Mouse (Mus musculus): ENCODE data around the gene Wdr20. TPM values are rescaled to one million over a fixed set of nuclear protein-coding genes. Genes with fewer than 3 reads are reported as not detected.
"Not testable (repeated sequence)": the region's sequence is repeated elsewhere in the genome, so short reads cannot be mapped to it uniquely, and the experiment has no call there.

Gene Wdr20
- polyA plus RNA-seq, 1 experiment, result 15.0 TPM

GRCm38 (mm10) chr12:110697457-110697856, 40.3 kb upstream of the Wdr20 start:
- Histone ChIP-seq H3K36me3 (ENCODE audit: control insufficient read depth, insufficient read depth, low read length) (peaks cover 7% of the 10 kb centered on the region), H3K4me3 (ENCODE audit: control insufficient read depth, low read depth, low read length) (no peak overlapping the region; the same call in 1 of the 2 replicates), H3K27me3 (ENCODE audit: control insufficient read depth, insufficient read depth, low read length) (no peaks in the 10 kb centered on the region), H3K27ac (ENCODE audit: control insufficient read depth, insufficient read depth, low read depth, low read length) (no peak overlapping the region; the same call in 1 of the 2 replicates), H3K4me1 (ENCODE audit: control insufficient read depth, insufficient read depth, low read length) (peaks cover 5% of the 10 kb centered on the region)
- no peak for TF ChIP-seq POLR2A (IDR thresholded peaks at IDR 0.05; ENCODE audit: control insufficient read depth, low read depth, low read length)
- TF ChIP-seq CTCF (IDR thresholded peaks at IDR 0.05; ENCODE audit: control insufficient read depth, insufficient read depth, insufficient replicate concordance, low read depth, low read length), result no peak

GRCm38 (mm10) chr12:110698080-110698479, 39.7 kb upstream of the Wdr20 start:
- no peak overlapping the region; the same call in 1 of the 2 replicates for H3K27ac ChIP-seq (ENCODE audit: control insufficient read depth, insufficient read depth, low read depth, low read length)
- peaks cover 5% of the 10 kb centered on the region for H3K4me1 ChIP-seq (ENCODE audit: control insufficient read depth, insufficient read depth, low read length)
- TF ChIP-seq POLR2A (IDR thresholded peaks at IDR 0.05; ENCODE audit: control insufficient read depth, low read depth, low read length) (no peak), CTCF (IDR thresholded peaks at IDR 0.05; ENCODE audit: control insufficient read depth, insufficient read depth, insufficient replicate concordance, low read depth, low read length) (no peak)
- peaks cover 4% of the 10 kb centered on the region for H3K36me3 ChIP-seq (ENCODE audit: control insufficient read depth, insufficient read depth, low read length)
- H3K4me3 ChIP-seq (ENCODE audit: control insufficient read depth, low read depth, low read length), result no peak overlapping the region
- H3K27me3 ChIP-seq (ENCODE audit: control insufficient read depth, insufficient read depth, low read length), result no peaks in the 10 kb centered on the region

- Histone ChIP-seq H3K27me3 (ENCODE audit: control insufficient read depth, insufficient read depth, low read length) (no peaks in the 10 kb centered on the region), H3K4me1 (ENCODE audit: control insufficient read depth, insufficient read depth, low read length) (peaks cover 5% of the 10 kb centered on the region), H3K27ac (ENCODE audit: control insufficient read depth, insufficient read depth, low read depth, low read length) (no peak overlapping the region), H3K4me3 (ENCODE audit: control insufficient read depth, low read depth, low read length) (no peak overlapping the region), H3K36me3 (ENCODE audit: control insufficient read depth, insufficient read depth, low read length) (peaks cover 4% of the 10 kb centered on the region)
- TF ChIP-seq CTCF (IDR thresholded peaks at IDR 0.05; ENCODE audit: control insufficient read depth, insufficient read depth, insufficient replicate concordance, low read depth, low read length) (no peak), POLR2A (IDR thresholded peaks at IDR 0.05; ENCODE audit: control insufficient read depth, low read depth, low read length) (no peak)
Observed at GRCm38 (mm10) chr12:110698523-110699170, 39.1 kb upstream of the Wdr20 start.

- Histone ChIP-seq H3K36me3 (ENCODE audit: control insufficient read depth, insufficient read depth, low read length) (peaks cover 4% of the 10 kb centered on the region), H3K27ac (ENCODE audit: control insufficient read depth, insufficient read depth, low read depth, low read length) (no peak overlapping the region), H3K27me3 (ENCODE audit: control insufficient read depth, insufficient read depth, low read length) (no peaks in the 10 kb centered on the region), H3K4me3 (ENCODE audit: control insufficient read depth, low read depth, low read length) (no peak overlapping the region), H3K4me1 (ENCODE audit: control insufficient read depth, insufficient read depth, low read length) (peaks cover 5% of the 10 kb centered on the region)
- no peak for TF ChIP-seq POLR2A (IDR thresholded peaks at IDR 0.05; ENCODE audit: control insufficient read depth, low read depth, low read length)
- TF ChIP-seq CTCF (IDR thresholded peaks at IDR 0.05; ENCODE audit: control insufficient read depth, insufficient read depth, insufficient replicate concordance, low read depth, low read length), result no peak
Observed at GRCm38 (mm10) chr12:110699171-110699547, 38.6 kb upstream of the Wdr20 start.

- no peak overlapping the region for H3K4me3 ChIP-seq (ENCODE audit: control insufficient read depth, low read depth, low read length)
- H3K27ac ChIP-seq (ENCODE audit: control insufficient read depth, insufficient read depth, low read depth, low read length), result no peak overlapping the region
- no peaks in the 10 kb centered on the region for H3K36me3 ChIP-seq (ENCODE audit: control insufficient read depth, insufficient read depth, low read length)
- TF ChIP-seq CTCF (IDR thresholded peaks at IDR 0.05; ENCODE audit: control insufficient read depth, insufficient read depth, insufficient replicate concordance, low read depth, low read length), result no peak
- TF ChIP-seq POLR2A (IDR thresholded peaks at IDR 0.05; ENCODE audit: control insufficient read depth, low read depth, low read length), result no peak
- H3K4me1 ChIP-seq (ENCODE audit: control insufficient read depth, insufficient read depth, low read length), result peaks cover 5% of the 10 kb centered on the region
- H3K27me3 ChIP-seq (ENCODE audit: control insufficient read depth, insufficient read depth, low read length), result no peaks in the 10 kb centered on the region
Observed at GRCm38 (mm10) chr12:110700730-110701129, 37.0 kb upstream of the Wdr20 start.

- not testable (repeated sequence) for H3K27ac ChIP-seq (ENCODE audit: control insufficient read depth, insufficient read depth, low read depth, low read length); H3K36me3 ChIP-seq (ENCODE audit: control insufficient read depth, insufficient read depth, low read length); H3K27me3 ChIP-seq (ENCODE audit: control insufficient read depth, insufficient read depth, low read length); H3K4me3 ChIP-seq (ENCODE audit: control insufficient read depth, low read depth, low read length); H3K4me1 ChIP-seq (ENCODE audit: control insufficient read depth, insufficient read depth, low read length)
Observed at GRCm38 (mm10) chr12:110701363-110701762, 36.4 kb upstream of the Wdr20 start.

- no peak within 1 kb of the TSS for H3K27ac ChIP-seq (ENCODE audit: control insufficient read depth, insufficient read depth, low read depth, low read length)
- H3K27me3 ChIP-seq (ENCODE audit: control insufficient read depth, insufficient read depth, low read length), result no peaks in the 10 kb centered on the region
- TF ChIP-seq POLR2A (IDR thresholded peaks at IDR 0.05; ENCODE audit: control insufficient read depth, low read depth, low read length) (no peak), CTCF (IDR thresholded peaks at IDR 0.05; ENCODE audit: control insufficient read depth, insufficient read depth, insufficient replicate concordance, low read depth, low read length) (no peak)
- no peak within 1 kb of the TSS for H3K4me3 ChIP-seq (ENCODE audit: control insufficient read depth, low read depth, low read length)
- peaks cover 5% of the 10 kb centered on the region for H3K4me1 ChIP-seq (ENCODE audit: control insufficient read depth, insufficient read depth, low read length)
- no peaks in the 10 kb centered on the region for H3K36me3 ChIP-seq (ENCODE audit: control insufficient read depth, insufficient read depth, low read length)
Observed at GRCm38 (mm10) chr12:110702556-110702955, 35.2 kb upstream of the Wdr20 start, which contains the start of gene Hsp90aa1. Hsp90aa1 (minus strand) TSS chr12:110702728.

All from testis, adult 2 months (tissue).